Mouse (Mus musculus): ENCODE measurements around the gene Rnls.

The Rnls gene

DNA sequence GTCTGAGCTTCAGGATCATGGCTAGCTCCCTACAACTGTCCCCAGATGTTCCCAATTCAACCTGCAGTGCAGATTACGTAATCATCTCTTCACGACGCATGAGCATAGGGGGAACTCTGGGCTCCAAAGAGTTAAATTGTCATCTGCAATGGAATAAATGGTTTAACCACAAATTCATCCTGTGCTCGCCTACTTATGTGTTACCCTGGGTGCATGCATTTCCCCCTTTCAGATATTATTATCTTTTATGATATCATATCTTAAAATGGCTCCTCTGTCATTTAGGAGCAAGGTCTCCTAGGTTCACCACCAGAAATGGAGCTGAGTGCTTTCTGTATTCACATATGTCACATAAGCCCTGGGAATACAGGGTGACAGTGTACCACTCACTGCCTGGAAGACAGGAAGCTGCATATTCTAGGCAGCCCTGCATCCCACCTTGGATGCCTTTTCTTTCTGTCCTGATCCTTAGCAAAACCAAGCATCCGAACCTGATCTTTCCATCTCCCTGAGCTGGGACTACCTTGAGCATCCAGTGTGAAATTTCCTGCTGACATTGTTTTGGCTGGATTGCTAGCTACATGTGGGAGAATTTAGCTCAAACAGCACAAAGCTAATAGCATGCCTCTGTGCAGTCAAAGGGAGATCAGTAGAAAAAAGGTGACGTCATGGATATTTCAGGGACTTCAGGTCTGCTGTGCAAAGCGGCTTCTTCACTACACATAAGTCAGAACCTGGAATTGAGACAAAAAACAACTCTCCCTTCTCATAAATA lies 289.9 kb downstream of the Rnls start:
- no peak for DNase-seq (ENCODE audit: low spot score)

DNA sequence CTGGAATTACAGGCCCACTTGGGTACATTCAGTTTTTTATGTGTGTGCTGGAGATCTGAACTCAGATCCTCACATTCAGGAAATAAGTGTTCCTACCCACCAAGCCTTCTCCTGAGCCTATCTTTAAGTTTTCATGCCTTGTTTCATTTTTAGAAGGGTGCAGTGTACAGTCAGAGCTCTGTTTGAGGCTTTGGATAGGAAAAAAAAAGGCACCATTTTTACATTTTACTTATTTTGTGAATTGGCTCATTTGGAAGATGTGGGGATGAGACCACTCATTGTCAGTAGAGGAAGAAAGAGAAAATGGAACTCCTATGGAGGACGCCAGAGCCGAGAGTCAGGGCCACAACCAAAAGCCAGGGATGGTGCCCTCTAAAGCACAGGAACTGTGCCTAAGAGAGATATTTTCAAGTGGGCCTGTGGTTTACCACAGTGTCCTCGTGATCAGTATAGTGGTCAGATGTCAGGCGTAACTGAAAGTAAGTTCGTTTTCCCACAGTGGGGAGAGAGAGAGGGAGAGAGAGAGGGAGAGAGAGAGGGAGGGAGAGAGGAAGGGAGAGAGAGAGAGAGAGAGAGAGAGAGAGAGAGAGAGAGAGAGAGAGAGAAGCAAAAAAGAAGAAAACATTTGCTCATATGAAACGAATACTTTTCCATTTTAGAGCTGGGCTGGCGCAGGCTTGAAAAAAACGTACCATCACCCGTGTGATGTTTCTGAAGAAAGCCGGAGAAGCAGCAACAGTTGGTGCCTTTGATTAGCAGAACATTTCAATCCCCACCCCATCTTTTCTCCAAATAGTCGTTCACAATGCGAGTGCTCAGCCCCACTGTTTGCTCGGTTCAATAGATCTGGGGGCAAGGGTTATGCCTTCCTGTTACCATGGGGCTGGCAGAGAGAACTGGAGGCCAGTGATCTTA lies 290.7 kb downstream of the Rnls start:
- peak; percentile 44 for DNase-seq (ENCODE audit: low spot score)

DNA sequence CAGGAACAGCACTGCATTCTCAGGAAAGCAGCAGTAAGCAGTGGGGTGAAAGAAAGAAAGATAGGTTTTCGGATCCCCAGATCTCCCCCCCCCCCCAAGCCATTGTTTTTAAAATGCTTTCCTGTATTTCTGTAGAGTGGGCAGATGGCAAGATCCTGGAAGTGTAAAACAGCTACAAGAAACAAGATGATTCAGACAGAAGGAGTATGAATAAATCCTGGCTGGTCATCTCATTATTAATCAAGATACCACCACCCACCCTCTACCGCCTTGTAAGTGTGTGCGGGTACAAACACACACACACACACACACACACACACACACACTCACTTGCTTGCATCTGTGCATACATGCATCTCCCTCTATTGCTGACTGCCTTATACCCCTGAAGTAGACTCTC lies 291.5 kb downstream of the Rnls start:
- no peak for DNase-seq (ENCODE audit: low spot score)

DNA sequence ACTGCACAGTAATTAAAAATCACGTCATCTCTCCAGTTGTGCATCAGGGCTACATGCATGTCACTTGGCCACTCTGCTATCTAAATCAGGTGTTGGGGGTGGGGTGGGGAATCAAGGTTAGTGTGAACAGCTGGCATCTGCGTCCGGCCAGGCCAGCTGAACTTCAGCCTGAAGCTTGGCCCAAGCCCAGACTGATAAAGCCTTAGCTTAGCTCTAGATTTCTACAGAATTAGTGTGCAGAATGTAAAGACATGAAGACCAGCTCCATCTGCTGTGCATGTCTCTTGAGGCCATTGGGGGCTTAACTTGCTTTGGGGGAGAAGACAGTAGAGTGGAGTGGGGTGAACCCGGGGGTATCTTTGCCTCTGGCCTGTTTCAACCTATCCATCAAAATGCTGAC lies 292.1 kb downstream of the Rnls start:
- no peak for DNase-seq (ENCODE audit: low spot score)

DNA sequence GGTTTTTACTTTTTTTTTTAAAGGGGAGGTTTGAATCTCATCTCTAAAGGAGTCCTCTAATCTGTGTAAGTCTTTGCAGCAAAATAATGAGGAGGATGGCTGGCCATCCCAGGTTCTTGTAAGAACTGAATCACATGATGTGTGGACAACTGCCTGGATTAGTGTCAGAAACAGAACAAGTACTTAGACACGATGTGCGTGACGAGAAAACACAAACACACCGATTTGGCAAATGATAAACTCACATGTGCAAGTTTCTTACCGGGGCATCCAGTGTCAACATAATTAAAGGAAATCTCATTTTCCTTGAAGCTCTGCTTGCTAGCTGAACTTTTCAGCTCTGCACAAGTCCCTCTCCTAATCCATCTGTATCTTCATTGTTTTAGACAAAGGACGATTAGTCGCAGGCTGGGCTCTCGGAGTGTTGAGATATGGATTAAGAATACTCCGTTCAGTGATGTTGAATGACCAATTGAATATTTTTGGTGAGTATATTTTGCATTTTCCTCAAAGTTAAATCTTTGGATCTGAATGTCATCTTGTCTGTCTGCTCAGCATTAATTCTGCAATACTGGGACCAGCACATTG lies 292.8 kb downstream of the Rnls start:
- no peak for DNase-seq (ENCODE audit: low spot score)

DNA sequence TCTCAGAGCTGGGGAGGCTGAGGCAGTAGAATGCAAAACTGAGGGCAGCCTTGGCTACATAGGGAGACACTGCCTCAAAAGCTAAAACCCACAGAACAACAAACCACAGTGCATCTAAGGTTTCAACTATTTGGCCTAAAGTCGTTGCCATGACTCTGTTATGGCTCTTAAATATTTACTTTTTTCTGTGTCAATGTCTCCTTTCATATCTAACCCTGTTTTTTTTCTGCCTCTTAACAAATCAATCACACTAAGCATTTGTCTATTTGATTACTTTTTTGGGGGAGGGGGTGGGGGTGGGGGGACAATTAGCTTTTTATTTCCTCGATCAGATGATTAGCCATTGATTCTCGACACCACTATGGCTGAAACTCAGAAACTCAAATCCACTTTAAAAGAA lies 294.4 kb downstream of the Rnls start:
- no peak for DNase-seq (ENCODE audit: low spot score)

DNA sequence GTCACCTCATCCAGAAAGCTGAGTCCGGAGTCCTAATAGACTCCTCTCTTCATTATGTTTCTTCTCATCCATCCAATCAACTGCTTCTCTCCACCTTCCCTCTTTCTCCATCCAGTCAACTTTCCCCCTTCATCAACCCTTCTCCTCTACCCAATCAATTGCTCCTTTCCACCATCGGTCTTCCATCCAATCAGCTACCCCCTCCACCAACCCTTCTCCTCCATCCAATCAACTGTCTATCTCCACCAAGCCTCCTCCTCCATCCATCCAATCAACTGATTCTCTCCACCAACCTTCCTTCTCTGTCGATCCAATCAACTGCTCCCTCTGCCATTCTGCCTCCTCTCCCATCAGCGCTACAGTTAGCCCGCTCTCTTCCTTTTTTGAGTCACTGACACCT lies 295.5 kb downstream of the Rnls start:
- DNase-seq (ENCODE audit: low spot score), result no peak

DNA sequence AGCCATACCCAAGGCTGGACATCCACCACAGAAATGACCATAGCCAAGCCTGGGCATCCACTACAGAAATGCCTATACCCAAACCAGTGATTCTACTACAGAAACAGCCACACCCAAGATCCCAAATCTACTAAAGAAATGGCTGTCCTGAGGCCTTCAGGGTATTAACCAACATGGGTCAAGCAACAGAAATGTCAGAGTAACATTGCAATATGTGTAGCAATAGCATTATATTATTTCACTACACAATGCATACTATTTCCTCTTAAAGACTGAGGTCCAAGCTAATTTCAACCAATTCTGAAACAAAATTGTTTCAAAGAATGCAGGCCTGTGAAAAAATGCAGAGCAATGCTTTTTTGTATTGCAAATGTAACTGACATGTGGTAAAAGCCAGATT lies 299.5 kb downstream of the Rnls start:
- no peak for DNase-seq (ENCODE audit: low spot score)

DNA sequence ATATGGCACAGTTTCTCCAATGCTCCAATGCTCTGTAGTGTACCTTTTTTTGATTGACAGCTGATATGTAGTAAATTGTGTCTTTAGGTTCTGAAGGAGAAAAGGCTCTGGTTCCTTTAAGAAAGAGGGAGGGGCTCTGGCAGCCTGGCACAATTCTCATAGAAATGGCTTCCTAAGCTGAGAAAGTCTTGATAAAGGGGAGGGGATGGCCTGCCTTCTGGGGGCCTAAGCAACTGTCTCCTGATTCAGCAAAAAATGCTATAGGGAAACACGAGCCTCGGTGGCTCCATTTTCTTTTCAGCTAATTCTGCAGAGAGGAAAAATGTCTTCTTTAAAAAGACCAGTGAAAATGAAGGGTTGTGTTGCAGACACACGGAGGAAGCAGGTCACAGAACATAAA lies 300.8 kb downstream of the Rnls start:
- DNase-seq (ENCODE audit: low spot score), result no peak

DNA sequence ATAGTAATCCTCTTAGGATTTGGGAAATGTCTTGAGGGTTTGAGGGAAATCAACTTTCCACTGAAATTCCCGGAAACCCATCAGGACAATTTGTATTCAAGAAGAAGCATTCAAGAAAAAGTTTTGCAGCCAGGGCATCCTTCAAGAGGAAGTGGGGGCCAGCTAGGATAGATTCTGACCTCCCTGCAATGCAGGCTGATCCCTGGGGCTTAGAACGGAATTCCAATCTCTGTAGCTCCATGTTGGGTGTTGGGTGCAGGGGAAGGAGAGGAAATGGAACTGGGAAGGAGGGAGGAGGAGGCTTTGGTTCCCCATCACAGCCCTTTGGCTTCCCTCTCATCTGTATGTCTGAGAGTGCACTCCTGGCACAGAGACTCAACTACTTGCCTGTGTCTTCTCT lies 303.2 kb downstream of the Rnls start:
- no peak for DNase-seq (ENCODE audit: low spot score)

DNA sequence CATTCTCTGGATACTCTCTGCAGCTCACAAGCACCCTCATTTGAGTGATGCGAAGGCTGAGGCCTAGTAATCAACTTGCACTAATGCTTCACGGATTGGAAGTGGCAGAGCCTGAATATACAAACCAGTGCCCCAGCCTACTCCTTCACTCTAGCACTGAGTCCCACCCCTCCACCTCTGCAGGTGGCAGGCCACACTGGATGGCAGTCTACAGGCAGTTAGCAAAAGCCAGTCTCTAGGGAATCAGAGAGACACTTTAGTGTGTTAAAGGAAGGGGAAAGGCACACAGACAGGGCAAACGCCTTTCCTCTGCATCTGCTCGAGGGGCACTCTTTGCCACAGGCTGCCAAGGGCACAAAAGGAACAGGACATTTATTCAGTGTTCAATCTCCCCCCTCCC lies 304.1 kb downstream of the Rnls start:
- DNase-seq (ENCODE audit: low spot score), result no peak
